Mouse (Mus musculus): ENCODE results near the gene Steap3.
"Not testable (repeated sequence)": the region's sequence is repeated elsewhere in the genome, so short reads cannot be mapped to it uniquely, and the experiment has no call there.

The Steap3 gene

DNA sequence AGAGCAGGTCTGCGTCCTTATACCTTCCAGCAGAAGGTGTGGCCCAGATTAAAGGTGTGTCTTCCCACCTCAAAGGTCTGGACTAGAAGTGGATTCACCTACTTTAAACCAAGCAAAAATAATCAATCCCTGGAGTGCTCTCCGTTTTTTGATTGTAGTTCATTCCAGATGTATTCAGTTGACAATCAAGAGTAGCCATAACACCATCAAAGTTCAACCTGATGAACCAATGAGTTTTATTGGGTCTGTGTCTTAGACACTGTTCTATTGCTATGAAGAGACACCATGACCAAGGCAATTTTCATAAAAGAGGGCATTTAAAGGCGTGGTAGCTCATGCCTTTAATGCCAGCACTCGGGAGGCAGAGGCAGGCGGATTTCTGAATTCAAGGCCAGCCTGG is at the start of gene Steap3:
Gene Steap3 (minus strand): TSS at position 101 of the 400 bp plus-strand sequence.
- DNase-seq = no peak

DNA sequence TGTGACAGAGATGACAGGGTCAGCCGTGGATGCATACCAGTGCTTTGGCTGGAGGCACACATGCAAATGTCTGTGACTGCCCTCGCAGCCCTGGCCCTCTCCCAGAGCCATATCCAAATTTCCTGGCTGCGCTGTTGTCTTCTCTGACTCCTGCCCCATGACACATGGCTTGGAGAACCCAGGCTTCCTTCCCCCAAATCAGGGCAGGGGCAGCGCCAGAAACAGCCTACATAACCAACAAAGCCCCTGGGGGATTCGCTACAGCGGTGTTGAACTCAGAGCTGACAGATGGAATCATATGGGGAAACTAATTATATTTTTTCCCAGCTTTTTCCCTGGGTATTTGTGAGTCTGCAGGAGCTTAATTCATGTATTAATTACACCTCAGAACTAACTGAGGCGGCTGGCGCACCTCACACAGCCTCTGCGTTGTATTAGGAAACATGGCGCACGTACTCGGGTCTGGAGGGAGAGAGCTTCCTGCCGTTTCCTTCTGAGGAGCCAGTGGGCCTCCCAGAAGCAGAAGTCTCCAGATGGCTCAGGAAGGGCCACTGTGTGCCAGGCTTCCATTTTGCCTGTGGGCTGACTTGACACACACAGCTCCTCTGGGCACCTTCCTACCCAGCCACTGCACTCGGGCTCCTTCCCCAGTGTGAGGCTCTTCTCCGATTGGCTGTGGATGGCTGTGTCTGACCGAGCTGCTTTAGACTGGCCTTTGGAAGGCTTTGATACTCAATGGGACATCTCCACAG is 48.9 kb upstream of the Steap3 start:
- no peak for DNase-seq

DNA sequence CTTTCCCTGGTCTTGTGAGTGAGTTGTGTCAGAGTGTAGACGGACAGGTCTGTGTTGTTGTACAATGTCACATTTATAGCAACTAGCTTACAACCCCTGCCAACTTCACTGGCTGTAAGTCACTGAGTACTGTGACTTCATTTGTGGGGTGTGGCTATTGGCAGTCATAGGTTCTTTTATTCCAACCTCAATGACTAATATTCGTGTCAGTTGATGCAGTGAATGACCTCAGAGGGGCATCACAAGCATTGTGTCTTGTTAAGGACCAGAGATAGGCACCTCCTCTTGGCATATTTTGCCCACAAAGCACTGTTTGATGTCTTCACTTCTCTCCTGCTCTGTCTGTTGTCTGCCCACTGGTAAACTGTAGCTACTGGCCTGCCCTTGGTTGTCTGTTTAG is 33.3 kb upstream of the Steap3 start:
- no peak for DNase-seq

- no peak for DNase-seq
Measured at GRCm38 (mm10) chr1:120296936-120297335, 24.4 kb upstream of the Steap3 start.

- DNase-seq = no peak
Measured at GRCm38 (mm10) chr1:120293803-120294202, 21.3 kb upstream of the Steap3 start.

DNA sequence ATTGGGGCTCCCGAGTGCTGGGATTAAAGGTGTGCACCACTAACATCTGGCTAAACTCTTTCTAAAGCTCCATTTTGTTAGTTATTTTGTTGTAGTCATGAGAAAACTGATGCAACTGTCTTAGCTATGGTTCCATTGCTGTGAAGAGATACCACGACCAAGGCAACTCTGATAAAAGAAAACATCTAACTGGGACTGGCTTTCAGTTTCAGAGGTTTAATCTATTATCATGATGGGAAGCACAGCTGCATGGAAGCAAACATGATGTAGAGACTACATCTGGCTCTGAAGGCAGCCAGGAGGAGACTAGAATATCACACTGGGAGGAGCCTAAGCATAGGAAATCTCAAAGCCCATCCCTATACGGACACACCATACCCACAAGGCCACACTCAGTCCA is 19.2 kb upstream of the Steap3 start:
- DNase-seq = no peak

GRCm38 (mm10) chr1:120289843-120290242 is 17.3 kb upstream of the Steap3 start:
- no peak for DNase-seq

- no peak for DNase-seq
Measured at GRCm38 (mm10) chr1:120287679-120288078, 15.2 kb upstream of the Steap3 start.

DNA sequence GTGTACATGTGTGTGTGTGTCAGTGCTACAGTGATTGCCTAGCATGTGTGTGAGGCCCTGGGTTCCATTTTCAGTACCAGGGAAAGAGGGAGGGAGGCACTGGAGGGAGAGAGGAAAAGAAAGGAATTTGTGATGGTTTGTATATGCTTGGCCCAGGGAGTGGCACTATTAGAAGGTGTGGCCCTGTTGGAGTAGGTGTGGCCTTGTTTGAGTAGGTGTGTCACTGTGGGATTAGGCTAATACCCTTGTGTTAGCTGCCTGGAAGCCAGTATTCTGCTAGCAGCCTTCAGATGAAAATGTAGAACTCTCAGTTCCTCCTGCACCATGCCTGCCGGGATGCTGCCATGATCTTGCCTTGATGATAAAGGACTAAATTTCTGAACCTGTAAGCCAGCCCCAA is 3.6 kb upstream of the Steap3 start:
- DNase-seq = not testable (repeated sequence)

GRCm38 (mm10) chr1:120275224-120275623 is 2.7 kb upstream of the Steap3 start:
- no peak for DNase-seq

- no peak for DNase-seq
Measured at GRCm38 (mm10) chr1:120270882-120271281, 1.6 kb downstream of the Steap3 start.

GRCm38 (mm10) chr1:120270115-120270514 is 2.4 kb downstream of the Steap3 start:
- no peak for DNase-seq

DNA sequence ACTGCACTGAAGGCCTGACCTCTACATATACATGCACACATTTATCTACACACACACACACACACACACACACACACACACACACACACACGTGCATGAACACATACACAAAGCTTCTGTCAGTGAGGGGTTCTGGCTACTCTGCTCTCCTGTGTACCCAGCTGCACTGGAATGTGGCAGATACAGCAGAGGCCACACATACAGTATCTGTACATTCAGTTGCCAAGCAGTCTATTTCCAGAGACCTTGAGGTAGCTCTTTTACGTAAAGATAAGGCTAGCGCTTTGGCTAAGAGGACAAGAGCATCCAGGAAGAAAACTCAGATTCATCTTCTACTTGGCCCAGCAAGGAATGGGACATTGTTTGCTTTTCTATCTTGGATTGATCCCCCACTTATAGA is 4.9 kb downstream of the Steap3 start:
- no peak for DNase-seq

GRCm38 (mm10) chr1:120266460-120266859 is 6.0 kb downstream of the Steap3 start:
- no peak for DNase-seq

DNA sequence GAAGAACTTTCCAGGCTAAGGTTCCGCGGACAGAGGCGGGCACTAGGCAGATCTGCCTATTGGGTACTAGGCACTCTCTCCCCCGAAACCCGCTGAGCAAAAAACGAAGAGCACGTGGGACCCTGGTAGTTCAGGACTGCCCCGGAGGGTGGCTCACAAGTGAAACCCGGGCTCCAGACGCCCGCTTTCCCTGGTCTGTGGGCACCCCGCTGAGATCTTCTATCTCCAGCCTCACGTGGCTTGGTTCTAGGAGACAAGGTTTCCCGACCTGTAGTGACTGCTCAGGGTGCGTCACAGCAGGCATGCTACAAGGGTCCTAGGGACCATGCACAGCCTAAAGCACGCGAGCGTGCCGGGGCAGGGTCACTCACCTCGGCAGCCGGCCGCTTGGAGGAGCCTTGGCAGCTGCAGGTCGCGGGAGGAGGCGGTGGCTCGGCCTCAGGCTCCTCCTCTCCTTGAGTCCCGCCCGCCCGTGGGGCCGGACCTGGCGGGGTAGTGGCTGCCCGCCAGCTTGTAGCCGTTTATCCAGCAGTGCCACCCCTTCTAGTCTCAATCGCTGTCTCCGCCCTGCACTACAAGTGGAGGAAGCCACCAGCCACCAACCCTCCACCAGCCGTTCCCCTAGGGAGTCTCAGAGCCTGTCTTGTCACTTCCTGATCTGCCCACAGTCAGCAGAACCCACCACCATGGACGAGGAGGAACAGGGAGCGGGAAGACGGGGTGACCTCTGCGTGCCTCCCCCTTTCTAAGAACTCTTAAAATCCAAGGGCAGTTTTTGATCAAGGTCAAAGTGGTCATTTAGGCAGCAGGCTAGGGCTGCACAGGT is 7.4 kb downstream of the Steap3 start:
- DNase-seq = peak; percentile 99

- DNase-seq = no peak
Measured at GRCm38 (mm10) chr1:120263226-120263625, 9.3 kb downstream of the Steap3 start.

DNA sequence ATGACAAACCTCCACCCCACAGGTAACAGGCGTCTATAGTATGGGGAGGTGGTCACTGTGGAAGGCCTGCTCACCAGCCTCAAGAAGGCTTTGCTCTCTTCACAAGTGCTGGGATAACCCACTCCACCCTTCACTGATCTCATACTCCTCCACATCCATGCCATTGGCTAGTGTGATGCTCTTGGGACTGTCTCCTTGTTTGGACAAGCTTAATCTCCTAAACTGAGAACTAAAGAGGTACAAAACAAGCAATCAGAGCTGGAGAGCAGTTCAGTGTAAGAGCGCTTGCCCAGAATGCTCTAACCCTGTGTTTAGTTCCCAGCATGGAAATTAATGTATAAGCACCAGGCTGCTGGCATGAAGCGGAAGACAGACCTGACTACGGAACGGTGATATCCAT is 11.3 kb downstream of the Steap3 start:
- peak; percentile 93 for DNase-seq

GRCm38 (mm10) chr1:120259249-120259648 is 13.3 kb downstream of the Steap3 start:
- DNase-seq = no peak

- DNase-seq = peak; percentile 97
Measured at GRCm38 (mm10) chr1:120258744-120259143, 13.8 kb downstream of the Steap3 start.

- no peak for DNase-seq
Measured at GRCm38 (mm10) chr1:120258245-120258644, 14.3 kb downstream of the Steap3 start.

GRCm38 (mm10) chr1:120253751-120254150 is 18.8 kb downstream of the Steap3 start:
- DNase-seq = peak; percentile 99

DNA sequence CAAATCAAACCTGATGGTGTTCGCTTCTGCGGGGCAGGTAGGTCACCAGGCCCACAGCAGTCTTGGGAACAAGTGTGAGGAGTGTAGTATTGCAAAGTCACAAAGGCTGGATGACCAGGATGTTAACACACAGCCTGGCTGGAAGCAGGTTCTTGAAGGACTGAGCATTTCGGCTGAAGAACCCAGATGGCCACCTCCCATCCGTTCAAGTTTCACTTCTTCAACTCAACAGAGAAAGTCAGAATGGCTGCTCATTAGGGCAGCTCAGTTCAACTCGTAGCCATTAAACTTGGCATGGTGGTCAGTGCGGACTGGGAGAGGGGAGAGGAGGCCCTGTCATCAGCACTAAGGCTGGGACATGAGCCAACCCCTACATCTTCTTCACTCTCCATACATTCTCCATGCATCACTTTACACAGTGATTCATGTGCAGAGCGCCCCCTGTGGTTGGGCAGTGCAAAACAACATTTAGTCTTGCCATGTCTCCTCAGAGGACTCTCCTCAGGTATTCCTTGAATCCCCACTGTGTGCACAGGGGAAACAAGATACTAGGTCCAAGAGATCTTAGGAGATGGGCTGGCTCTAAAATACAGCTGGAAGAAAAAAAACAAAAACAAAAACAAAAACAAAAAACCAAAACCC is 19.9 kb downstream of the Steap3 start:
- DNase-seq = no peak

- DNase-seq = peak; percentile 94
Measured at GRCm38 (mm10) chr1:120251193-120251592, 21.3 kb downstream of the Steap3 start.

DNA sequence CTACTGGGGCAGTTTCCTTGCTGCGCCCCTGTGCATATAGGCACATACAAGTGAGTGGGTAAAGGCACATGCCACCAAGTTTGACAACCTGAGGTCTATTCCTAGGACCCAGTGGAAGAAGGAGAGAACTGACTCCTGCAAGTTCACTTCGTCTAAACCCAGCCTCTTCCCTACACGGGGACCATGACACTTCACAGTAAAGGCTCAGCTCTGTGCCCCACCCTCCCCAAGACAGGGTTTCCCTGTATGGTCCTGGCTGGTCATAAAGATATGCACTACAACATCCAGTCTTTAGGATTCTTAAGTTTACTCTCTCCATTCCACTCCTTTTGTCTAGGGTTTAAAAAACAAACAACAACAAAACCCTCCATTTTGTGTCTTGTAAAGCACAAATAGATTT is 21.9 kb downstream of the Steap3 start:
- DNase-seq = peak; percentile 86

All from heart, adult 11 months (tissue).